Mouse (Mus musculus): ENCODE measurements around the gene Fv1. TPM values are rescaled to one million over a fixed set of nuclear protein-coding genes. Genes with fewer than 3 reads are reported as not detected.
A peak's percentile ranks its signal among the peaks of the same experiment; 100 is the strongest.

Gene Fv1
- polyA plus RNA-seq, 1 experiment: 1.8 TPM

DNA sequence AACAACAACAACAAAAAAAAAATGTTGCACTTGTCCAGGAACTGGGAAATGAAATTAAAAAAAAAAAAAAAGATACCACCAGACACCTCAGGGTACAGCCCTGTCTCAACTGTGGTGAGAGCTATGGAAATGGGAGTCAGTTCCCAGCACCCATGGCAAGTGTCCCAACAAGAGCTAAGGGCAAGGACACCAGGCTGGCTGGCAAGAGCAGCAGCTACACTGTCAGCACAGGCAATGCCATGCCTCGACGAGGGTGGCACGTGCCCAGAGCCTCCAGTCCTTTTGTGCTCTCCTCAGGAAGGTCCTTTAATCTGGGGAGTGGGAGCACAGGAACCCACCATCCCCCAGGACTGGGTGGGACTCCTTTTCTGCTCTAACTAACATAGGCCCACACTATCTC, 15.4 kb downstream of the Fv1 start:
- H3K27ac ChIP-seq (ENCODE audit: control insufficient read depth, insufficient read depth, low read depth, low read length): no peak overlapping the region
- no peaks in the 10 kb centered on the region for H3K27me3 ChIP-seq (ENCODE audit: control insufficient read depth, insufficient read depth, low read length)
- peaks cover 12% of the 10 kb centered on the region for H3K36me3 ChIP-seq (ENCODE audit: control insufficient read depth, insufficient read depth, low read length)
- no peak overlapping the region for H3K4me3 ChIP-seq (ENCODE audit: control insufficient read depth, low read depth, low read length)
- TF ChIP-seq CTCF (IDR thresholded peaks at IDR 0.05; ENCODE audit: control insufficient read depth, insufficient read depth, insufficient replicate concordance, low read depth, low read length) (no peak), POLR2A (IDR thresholded peaks at IDR 0.05; ENCODE audit: control insufficient read depth, low read depth, low read length) (no peak)
- H3K4me1 ChIP-seq (ENCODE audit: control insufficient read depth, insufficient read depth, low read length): no peaks in the 10 kb centered on the region

DNA sequence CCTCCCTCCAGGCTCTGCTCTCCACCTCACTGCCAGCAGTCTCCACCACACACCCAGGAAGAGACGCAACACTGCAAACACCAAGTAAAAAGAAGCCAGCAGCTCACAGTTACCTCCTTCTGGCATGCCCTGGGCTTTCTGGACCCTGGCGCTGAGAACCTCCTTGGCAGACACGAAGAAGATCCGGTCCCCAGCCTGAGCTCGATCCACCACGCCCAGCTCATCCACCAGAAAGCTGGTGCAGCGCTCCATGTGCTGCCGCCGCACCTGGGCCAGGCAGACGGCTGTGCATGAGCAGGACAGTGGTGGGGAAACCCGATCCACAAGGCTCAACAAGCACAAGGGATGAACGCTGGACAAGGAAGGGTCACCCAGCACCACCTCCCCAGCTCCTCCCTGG, 17.4 kb downstream of the Fv1 start:
- H3K4me1 ChIP-seq (ENCODE audit: control insufficient read depth, insufficient read depth, low read length): no peaks in the 10 kb centered on the region
- H3K27ac ChIP-seq (ENCODE audit: control insufficient read depth, insufficient read depth, low read depth, low read length): no peak overlapping the region
- no peak overlapping the region for H3K4me3 ChIP-seq (ENCODE audit: control insufficient read depth, low read depth, low read length)
- peaks cover 11% of the 10 kb centered on the region for H3K36me3 ChIP-seq (ENCODE audit: control insufficient read depth, insufficient read depth, low read length)
- no peaks in the 10 kb centered on the region for H3K27me3 ChIP-seq (ENCODE audit: control insufficient read depth, insufficient read depth, low read length)
- TF ChIP-seq POLR2A (IDR thresholded peaks at IDR 0.05; ENCODE audit: control insufficient read depth, low read depth, low read length) (no peak), CTCF (IDR thresholded peaks at IDR 0.05; ENCODE audit: control insufficient read depth, insufficient read depth, insufficient replicate concordance, low read depth, low read length) (no peak)

DNA sequence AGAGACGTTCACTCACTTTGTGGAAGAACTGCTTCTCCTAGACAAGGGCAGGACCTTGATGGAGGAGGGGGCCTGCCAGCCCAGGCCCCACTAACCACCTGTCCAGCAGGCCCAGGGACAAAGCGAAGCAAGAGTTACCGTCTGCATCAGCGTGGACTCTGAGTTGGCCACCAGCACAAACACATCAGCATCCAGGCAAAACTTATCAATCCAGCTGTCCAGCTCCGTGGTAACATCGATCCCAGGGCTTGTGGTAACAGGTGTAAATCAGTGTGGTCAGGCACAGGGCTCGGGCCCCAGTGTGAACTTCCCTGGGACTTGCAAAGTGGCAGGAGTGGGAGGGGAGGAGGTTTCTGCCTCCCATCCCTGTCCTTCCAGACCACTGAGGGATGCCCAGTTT, 18.5 kb downstream of the Fv1 start:
- TF ChIP-seq CTCF (IDR thresholded peaks at IDR 0.05; ENCODE audit: control insufficient read depth, insufficient read depth, insufficient replicate concordance, low read depth, low read length) (peak; percentile 2; the same call in 1 of the 2 replicates), POLR2A (IDR thresholded peaks at IDR 0.05; ENCODE audit: control insufficient read depth, low read depth, low read length) (no peak)
- no peak overlapping the region for H3K4me3 ChIP-seq (ENCODE audit: control insufficient read depth, low read depth, low read length)
- H3K36me3 ChIP-seq (ENCODE audit: control insufficient read depth, insufficient read depth, low read length): peaks cover 12% of the 10 kb centered on the region
- H3K4me1 ChIP-seq (ENCODE audit: control insufficient read depth, insufficient read depth, low read length): no peaks in the 10 kb centered on the region
- no peaks in the 10 kb centered on the region for H3K27me3 ChIP-seq (ENCODE audit: control insufficient read depth, insufficient read depth, low read length)
- no peak overlapping the region for H3K27ac ChIP-seq (ENCODE audit: control insufficient read depth, insufficient read depth, low read depth, low read length)

DNA sequence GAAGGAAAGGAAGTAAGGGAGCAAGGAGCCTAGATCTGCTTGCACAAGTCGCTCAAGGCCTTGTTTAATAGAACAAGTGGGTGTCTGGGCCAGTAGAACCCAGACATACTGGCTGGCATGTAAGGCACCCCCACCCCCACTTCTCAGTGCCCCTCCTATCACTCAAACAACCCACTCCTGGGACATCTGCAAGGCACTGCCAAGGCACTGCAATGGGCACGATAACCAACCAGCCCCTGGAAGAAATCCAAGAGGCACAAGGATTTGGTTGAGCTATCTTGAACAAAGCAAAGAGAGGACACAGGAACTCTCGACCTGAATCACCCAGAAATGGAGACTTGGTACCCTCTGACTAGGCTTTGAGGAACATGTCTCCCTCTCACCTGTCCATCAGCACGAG, 19.5 kb downstream of the Fv1 start:
- Histone ChIP-seq H3K27ac (ENCODE audit: control insufficient read depth, insufficient read depth, low read depth, low read length) (no peak overlapping the region), H3K4me3 (ENCODE audit: control insufficient read depth, low read depth, low read length) (no peak overlapping the region), H3K36me3 (ENCODE audit: control insufficient read depth, insufficient read depth, low read length) (peaks cover 5% of the 10 kb centered on the region), H3K4me1 (ENCODE audit: control insufficient read depth, insufficient read depth, low read length) (no peaks in the 10 kb centered on the region), H3K27me3 (ENCODE audit: control insufficient read depth, insufficient read depth, low read length) (no peaks in the 10 kb centered on the region)
- no peak for TF ChIP-seq POLR2A (IDR thresholded peaks at IDR 0.05; ENCODE audit: control insufficient read depth, low read depth, low read length)
- TF ChIP-seq CTCF (IDR thresholded peaks at IDR 0.05; ENCODE audit: control insufficient read depth, insufficient read depth, insufficient replicate concordance, low read depth, low read length): no peak

DNA sequence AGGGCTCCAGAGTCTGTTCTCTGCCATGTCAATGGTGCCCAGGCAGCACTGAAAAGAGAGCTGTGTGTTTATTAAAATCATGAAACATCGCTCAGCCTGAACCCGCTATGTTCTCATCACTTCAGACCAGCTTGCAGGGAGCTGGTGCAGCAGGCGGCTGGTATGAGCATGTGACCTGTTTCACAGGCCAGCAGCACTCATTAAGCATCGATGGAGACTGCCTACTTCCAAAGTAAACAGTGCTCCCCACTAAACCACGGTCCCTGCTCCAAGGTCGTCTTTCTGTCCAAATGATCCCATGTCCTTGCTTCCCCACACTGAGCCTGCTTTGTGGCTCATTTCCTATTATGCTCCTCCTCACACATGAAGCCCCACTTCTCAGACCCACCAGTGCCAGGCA, 21.6 kb downstream of the Fv1 start:
- no peak overlapping the region for H3K27ac ChIP-seq (ENCODE audit: control insufficient read depth, insufficient read depth, low read depth, low read length)
- TF ChIP-seq CTCF (IDR thresholded peaks at IDR 0.05; ENCODE audit: control insufficient read depth, insufficient read depth, insufficient replicate concordance, low read depth, low read length) (no peak), POLR2A (IDR thresholded peaks at IDR 0.05; ENCODE audit: control insufficient read depth, low read depth, low read length) (no peak)

DNA sequence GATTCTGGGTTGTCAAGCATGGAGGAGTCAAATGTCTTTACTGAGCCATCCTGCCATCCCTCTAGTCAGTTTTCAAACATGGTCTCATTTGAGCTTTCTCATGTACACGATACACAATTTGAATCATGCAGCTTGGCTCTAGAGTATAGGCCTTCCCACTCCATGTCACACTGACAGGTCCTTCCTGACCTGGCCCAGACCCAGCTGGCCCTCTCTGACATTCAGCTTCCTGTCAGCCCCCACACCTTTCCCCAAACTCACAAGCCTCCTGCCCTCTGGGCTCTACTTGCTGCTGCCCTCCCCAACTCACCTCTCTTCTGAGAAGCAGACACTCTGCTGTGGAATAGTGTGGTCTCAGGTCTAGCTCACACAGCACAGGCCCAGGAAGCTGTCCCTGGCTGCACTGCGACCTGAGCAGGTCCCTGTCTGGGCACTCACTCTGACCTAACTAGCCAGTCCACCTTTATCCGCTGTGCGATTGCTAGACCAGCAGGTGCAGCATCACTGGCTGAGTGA, 27.1 kb downstream of the Fv1 start:
- Histone ChIP-seq H3K36me3 (ENCODE audit: control insufficient read depth, insufficient read depth, low read length) (peaks cover 1% of the 10 kb centered on the region), H3K27me3 (ENCODE audit: control insufficient read depth, insufficient read depth, low read length) (no peaks in the 10 kb centered on the region), H3K4me3 (ENCODE audit: control insufficient read depth, low read depth, low read length) (no peak overlapping the region), H3K4me1 (ENCODE audit: control insufficient read depth, insufficient read depth, low read length) (no peaks in the 10 kb centered on the region), H3K27ac (ENCODE audit: control insufficient read depth, insufficient read depth, low read depth, low read length) (no peak overlapping the region)
- TF ChIP-seq CTCF (IDR thresholded peaks at IDR 0.05; ENCODE audit: control insufficient read depth, insufficient read depth, insufficient replicate concordance, low read depth, low read length): no peak
- TF ChIP-seq POLR2A (IDR thresholded peaks at IDR 0.05; ENCODE audit: control insufficient read depth, low read depth, low read length): no peak

More for the DNA sequence above, 21.6 kb downstream of the Fv1 start:
- peaks cover 1% of the 10 kb centered on the region; the same call in 1 of the 2 replicates for H3K36me3 ChIP-seq (ENCODE audit: control insufficient read depth, insufficient read depth, low read length)
- H3K4me1 ChIP-seq (ENCODE audit: control insufficient read depth, insufficient read depth, low read length): no peaks in the 10 kb centered on the region
- no peak overlapping the region for H3K4me3 ChIP-seq (ENCODE audit: control insufficient read depth, low read depth, low read length)
- no peaks in the 10 kb centered on the region for H3K27me3 ChIP-seq (ENCODE audit: control insufficient read depth, insufficient read depth, low read length)

DNA sequence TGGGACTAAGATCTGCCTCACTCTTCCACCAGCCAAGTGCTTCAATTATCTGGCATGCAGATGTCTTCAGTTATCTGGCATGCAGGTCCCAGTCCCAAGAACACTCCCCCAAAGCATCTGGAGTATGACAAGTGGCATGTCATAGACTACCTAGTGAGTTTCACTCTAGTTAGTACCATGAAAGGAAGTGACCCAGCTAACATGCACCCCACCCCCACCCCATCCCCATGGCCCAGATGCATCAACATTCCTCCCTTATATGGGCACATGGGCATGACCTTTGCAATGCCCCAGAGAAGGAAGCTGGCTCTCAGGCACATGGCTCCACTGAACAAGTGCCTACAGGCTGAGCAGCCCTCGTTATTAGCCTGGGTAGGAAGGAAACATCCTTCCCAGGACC, 27.6 kb downstream of the Fv1 start:
- no peak for TF ChIP-seq CTCF (IDR thresholded peaks at IDR 0.05; ENCODE audit: control insufficient read depth, insufficient read depth, insufficient replicate concordance, low read depth, low read length)
- no peak for TF ChIP-seq POLR2A (IDR thresholded peaks at IDR 0.05; ENCODE audit: control insufficient read depth, low read depth, low read length)
- no peaks in the 10 kb centered on the region for H3K4me1 ChIP-seq (ENCODE audit: control insufficient read depth, insufficient read depth, low read length)
- H3K4me3 ChIP-seq (ENCODE audit: control insufficient read depth, low read depth, low read length): no peak overlapping the region
- H3K27ac ChIP-seq (ENCODE audit: control insufficient read depth, insufficient read depth, low read depth, low read length): no peak overlapping the region
- peaks cover 1% of the 10 kb centered on the region for H3K36me3 ChIP-seq (ENCODE audit: control insufficient read depth, insufficient read depth, low read length)
- no peaks in the 10 kb centered on the region for H3K27me3 ChIP-seq (ENCODE audit: control insufficient read depth, insufficient read depth, low read length)

DNA sequence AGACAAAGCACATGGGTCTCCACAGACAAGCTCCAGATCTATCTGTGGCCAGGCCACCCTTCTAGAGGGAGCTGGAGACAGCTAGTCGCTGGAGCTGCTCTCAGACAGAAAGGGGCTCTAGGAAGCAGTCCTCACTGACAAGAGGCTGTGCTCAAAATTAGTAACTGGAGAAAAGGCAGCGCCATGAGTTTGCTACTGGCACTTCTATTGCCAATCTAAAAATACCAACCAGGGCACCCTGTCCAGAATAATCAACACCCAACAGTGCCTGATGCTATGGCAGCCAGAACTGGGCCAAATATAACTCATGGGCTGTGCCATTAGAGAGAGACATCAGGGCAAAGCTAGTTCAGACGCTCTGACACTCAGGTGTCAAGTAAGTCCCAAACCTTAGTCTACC, 28.6 kb downstream of the Fv1 start:
- H3K4me3 ChIP-seq (ENCODE audit: control insufficient read depth, low read depth, low read length): no peak overlapping the region
- no peak overlapping the region for H3K27ac ChIP-seq (ENCODE audit: control insufficient read depth, insufficient read depth, low read depth, low read length)
- H3K4me1 ChIP-seq (ENCODE audit: control insufficient read depth, insufficient read depth, low read length): no peaks in the 10 kb centered on the region
- TF ChIP-seq CTCF (IDR thresholded peaks at IDR 0.05; ENCODE audit: control insufficient read depth, insufficient read depth, insufficient replicate concordance, low read depth, low read length) (no peak), POLR2A (IDR thresholded peaks at IDR 0.05; ENCODE audit: control insufficient read depth, low read depth, low read length) (no peak)
- H3K27me3 ChIP-seq (ENCODE audit: control insufficient read depth, insufficient read depth, low read length): no peaks in the 10 kb centered on the region
- H3K36me3 ChIP-seq (ENCODE audit: control insufficient read depth, insufficient read depth, low read length): no peaks in the 10 kb centered on the region; the same call in none of the 2 replicates

Data from testis, adult 2 months (tissue).